Mouse (Mus musculus): Measurements from ENCODE around the gene Dnajb4. TPM values are rescaled to one million over a fixed set of nuclear protein-coding genes. Genes with fewer than 3 reads are reported as not detected.
"Not testable (repeated sequence)": the region's sequence is repeated elsewhere in the genome, so short reads cannot be mapped to it uniquely, and the experiment has no call there.

Gene Dnajb4
- total RNA-seq, 2 experiments from 2014 or later: 17.9 to 46.7 TPM

- ATAC-seq (replicated peaks; ENCODE audit: poor library complexity, severe bottlenecking): no peak
These were observed 57.7 kb downstream of the Dnajb4 start for GRCm38 (mm10) chr3:152152483-152152804.

GRCm38 (mm10) chr3:152151725-152152482, 58.2 kb downstream of the Dnajb4 start:
- peak; percentile 25; the same call in 1 of the 2 replicates for ATAC-seq (replicated peaks; ENCODE audit: poor library complexity, severe bottlenecking)

GRCm38 (mm10) chr3:152149863-152150262, 60.2 kb downstream of the Dnajb4 start:
- ATAC-seq (replicated peaks; ENCODE audit: poor library complexity, severe bottlenecking): peak; percentile 21; the same call in 1 of the 2 replicates

- ATAC-seq (replicated peaks; ENCODE audit: poor library complexity, severe bottlenecking): peak; percentile 78
These were observed 60.7 kb downstream of the Dnajb4 start for GRCm38 (mm10) chr3:152149449-152149848.

GRCm38 (mm10) chr3:152147085-152147831, 62.8 kb downstream of the Dnajb4 start:
- no peak for ATAC-seq (replicated peaks; ENCODE audit: poor library complexity, severe bottlenecking)

GRCm38 (mm10) chr3:152145186-152145585, 64.9 kb downstream of the Dnajb4 start:
- ATAC-seq (replicated peaks; ENCODE audit: poor library complexity, severe bottlenecking): no peak

- no peak for ATAC-seq (replicated peaks; ENCODE audit: poor library complexity, severe bottlenecking)
These were observed 67.0 kb downstream of the Dnajb4 start for GRCm38 (mm10) chr3:152142989-152143695.

- ATAC-seq (replicated peaks; ENCODE audit: poor library complexity, severe bottlenecking): no peak
These were observed 68.0 kb downstream of the Dnajb4 start for GRCm38 (mm10) chr3:152142146-152142545.

- not testable (repeated sequence) for ATAC-seq (replicated peaks; ENCODE audit: poor library complexity, severe bottlenecking)
These were observed 70.8 kb downstream of the Dnajb4 start for GRCm38 (mm10) chr3:152139308-152139707.

GRCm38 (mm10) chr3:152136106-152136505, 74.0 kb downstream of the Dnajb4 start:
- not testable (repeated sequence) for ATAC-seq (replicated peaks; ENCODE audit: poor library complexity, severe bottlenecking)

GRCm38 (mm10) chr3:152133621-152134020, 76.5 kb downstream of the Dnajb4 start:
- ATAC-seq (replicated peaks; ENCODE audit: poor library complexity, severe bottlenecking): no peak

- no peak for ATAC-seq (replicated peaks; ENCODE audit: poor library complexity, severe bottlenecking)
These were observed 79.1 kb downstream of the Dnajb4 start for GRCm38 (mm10) chr3:152130963-152131362.

- ATAC-seq (replicated peaks; ENCODE audit: poor library complexity, severe bottlenecking): not testable (repeated sequence)
These were observed 80.7 kb downstream of the Dnajb4 start for GRCm38 (mm10) chr3:152129426-152129825.

- ATAC-seq (replicated peaks; ENCODE audit: poor library complexity, severe bottlenecking): no peak
These were observed 81.5 kb downstream of the Dnajb4 start for GRCm38 (mm10) chr3:152128631-152129030.

Other genes with a start within 250 kb of the Dnajb4 start
- not detected in 2 replicates for gene Gipc2, start 44.1 kb downstream of the Dnajb4 start, total RNA-seq (2014; fragmentation: Nextera tagmentation)
- gene Gipc2, start 44.1 kb downstream of the Dnajb4 start, total RNA-seq (2017): not detected in 2 replicates
- gene Fubp1, start 120 bp upstream of the Dnajb4 start, total RNA-seq (2014; fragmentation: Nextera tagmentation): 173 and 191 TPM in 2 replicates
- gene Fubp1, start 120 bp upstream of the Dnajb4 start, total RNA-seq (2017): 225 and 260 TPM in 2 replicates
- gene Nexn, start 56.0 kb upstream of the Dnajb4 start, total RNA-seq (2014; fragmentation: Nextera tagmentation): not detected in 2 replicates
- gene Nexn, start 56.0 kb upstream of the Dnajb4 start, total RNA-seq (2017): not detected in 2 replicates
- 23.8 and 33.7 TPM in 2 replicates for gene Miga1, start 130.1 kb upstream of the Dnajb4 start, total RNA-seq (2014; fragmentation: Nextera tagmentation)
- gene Miga1, start 130.1 kb upstream of the Dnajb4 start, total RNA-seq (2017): 16.6 and 21.3 TPM in 2 replicates
- 24.7 and 25.8 TPM in 2 replicates for gene Usp33, start 136.2 kb upstream of the Dnajb4 start, total RNA-seq (2014; fragmentation: Nextera tagmentation)
- gene Usp33, start 136.2 kb upstream of the Dnajb4 start, total RNA-seq (2017): 48.4 and 49.6 TPM in 2 replicates
- gene Zzz3, start 185.2 kb upstream of the Dnajb4 start, total RNA-seq (2014; fragmentation: Nextera tagmentation): 40.1 and 47.2 TPM in 2 replicates
- gene Zzz3, start 185.2 kb upstream of the Dnajb4 start, total RNA-seq (2017): 57.0 and 58.4 TPM in 2 replicates

All from granulocyte monocyte progenitor cell, adult 5-6 weeks (primary cell).